Mouse (Mus musculus) liver, postnatal 0 days (tissue): ENCODE measurements around the gene Slc25a26. TPM values are rescaled to one million over a fixed set of nuclear protein-coding genes. Genes with fewer than 3 reads are reported as not detected.

ENCODE experiments used
- ATAC-seq: fragments of 200-750 bp; cut with Nextera tagmentation; 2 replicates; pipeline ENCODE4 v1.8.0; 2017; ENCODE audit warnings: mild to moderate bottlenecking, moderate library complexity
- DNase-seq: peaks from one replicate; pipeline ENCODE4 v3.0.0-alpha.2; 2016
- H3K27ac ChIP-seq: fragments of 300-500 bp; sonication (generic); 2 replicates; pipeline ENCODE4 v1.5.1; 2014; ENCODE audit warnings: antibody characterized with exemption, moderate library complexity, mild to moderate bottlenecking, low read depth
- H3K27me3 ChIP-seq: fragments of 300-500 bp; sonication (generic); 2 replicates; pipeline ENCODE4 v1.6.1; 2014; ENCODE audit warnings: low read length, control low read depth, mixed read lengths; ENCODE audit not compliant: insufficient read depth
- H3K36me3 ChIP-seq: fragments of 300-500 bp; sonication (generic); replicated peaks from 2 replicates; pipeline ENCODE4 v1.6.1; 2014; ENCODE audit warnings: mild to moderate bottlenecking, control low read depth, low read length, moderate library complexity, mixed read lengths; ENCODE audit not compliant: insufficient read depth
- H3K4me1 ChIP-seq: fragments of 300-500 bp; sonication (generic); 2 replicates; pipeline ENCODE4 v1.6.1; 2014; ENCODE audit warnings: antibody characterized with exemption, mild to moderate bottlenecking, control low read depth; ENCODE audit not compliant: insufficient read depth
- H3K4me2 ChIP-seq: fragments of 300-500 bp; sonication (generic); 2 replicates; pipeline ENCODE4 v1.6.1; 2014; ENCODE audit warnings: low read depth, mild to moderate bottlenecking, low read length, moderate library complexity, mixed read lengths
- H3K4me3 ChIP-seq: fragments of 300-500 bp; sonication (generic); 2 replicates; pipeline ENCODE4 v1.5.1; 2014; ENCODE audit warnings: low read depth, low read length
- H3K9ac ChIP-seq: fragments of 300-500 bp; sonication (generic); replicated peaks from 2 replicates; pipeline ENCODE4 v1.6.1; 2014; ENCODE audit warnings: mild to moderate bottlenecking, moderate library complexity
- H3K9me3 ChIP-seq: fragments of 300-500 bp; sonication (generic); 2 replicates; pipeline ENCODE4 v1.6.1; 2016; ENCODE audit warnings: mild to moderate bottlenecking, control low read depth, low read length, mixed read lengths
- CTCF ChIP-seq: sonication (generic); IDR thresholded peaks from 2 replicates; pipeline ENCODE4 v1.5.1; 2016; ENCODE audit warnings: antibody characterized with exemption, low read depth
- EP300 ChIP-seq: IDR thresholded peaks from 2 replicates; pipeline ENCODE4 v1.6.1; 2016; ENCODE audit warnings: antibody characterized with exemption, low read depth, mild to moderate bottlenecking
- WGBS: fragments of 180-500 bp; shearing (Covaris S2); extraction: QIAGEN DNeasy Blood & Tissue Kit; methylation state at CpG from one replicate; pipeline ENCODE4 v1.1.7; 2014; ENCODE audit not compliant: insufficient replicate concordance; 5-methylcytosine and 5-hydroxymethylcytosine counted together
- polyA plus RNA-seq: library from polyadenylated mRNA; unstranded; fragments of >200 nt; fragmentation: Nextera tagmentation; extraction: Ambion mirVana; gene quantifications from 2 replicates; pipeline ENCODE4 v1.2.1, GENCODE M21; 2015

Slc25a26 gene
- polyA plus RNA-seq, 1 experiment from 2014 or later, result 3.0 TPM

GRCm38 (mm10) chr6:94601101-94601500 is 101.0 kb downstream of the Slc25a26 start:
- peaks cover 12% of the 10 kb centered on the region for H3K36me3 ChIP-seq
- no peak overlapping the region for H3K4me2 ChIP-seq
- no peak overlapping the region for H3K9ac ChIP-seq
- TF ChIP-seq EP300, result no peak
- TF ChIP-seq CTCF, result no peak
- no peaks in the 10 kb centered on the region for H3K4me1 ChIP-seq
- no peak for DNase-seq
- WGBS, result 77% methylated on average over 5 of the region's 5 CpGs
- peak; percentile 33; the same call in 1 of the 2 replicates for ATAC-seq
- H3K9me3 ChIP-seq, result no peaks in the 10 kb centered on the region
- H3K27me3 ChIP-seq, result no peaks in the 10 kb centered on the region
- H3K4me3 ChIP-seq, result no peak overlapping the region
- H3K27ac ChIP-seq, result no peak overlapping the region

DNA sequence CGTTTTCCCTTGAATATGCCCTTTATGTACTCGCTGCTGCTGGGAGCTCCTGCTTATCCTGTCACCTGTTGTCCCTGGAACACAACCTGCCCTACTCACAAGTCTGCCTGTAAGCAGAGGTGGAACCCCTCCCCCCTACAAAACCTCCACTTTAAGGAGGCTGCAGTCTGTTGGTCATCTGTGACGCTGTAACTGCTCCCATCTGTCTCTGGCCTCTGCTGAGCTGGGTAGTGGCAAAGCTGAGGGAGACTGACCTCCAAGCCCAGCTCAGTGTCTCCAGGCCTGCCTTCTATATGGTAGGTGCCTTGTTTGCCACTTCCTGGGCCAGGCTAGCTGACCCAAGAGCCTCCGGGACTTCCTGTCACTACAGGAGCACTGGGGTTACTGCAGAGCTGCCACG is 101.7 kb downstream of the Slc25a26 start:
- TF ChIP-seq CTCF (no peak), EP300 (no peak)
- Histone ChIP-seq H3K4me3 (no peak overlapping the region), H3K4me2 (no peak overlapping the region), H3K36me3 (peaks cover 16% of the 10 kb centered on the region), H3K4me1 (no peaks in the 10 kb centered on the region), H3K27me3 (no peaks in the 10 kb centered on the region), H3K27ac (no peak overlapping the region), H3K9ac (no peak overlapping the region), H3K9me3 (no peaks in the 10 kb centered on the region)
- DNase-seq (no peak), ATAC-seq (no peak)
- WGBS, result 74% methylated on average over 5 of the region's 5 CpGs

GRCm38 (mm10) chr6:94604072-94604471 is 103.9 kb downstream of the Slc25a26 start:
- ATAC-seq (no peak), DNase-seq (no peak)
- H3K27ac ChIP-seq, result no peak overlapping the region
- H3K9ac ChIP-seq, result no peak overlapping the region
- no peak for TF ChIP-seq CTCF
- TF ChIP-seq EP300, result no peak
- no peaks in the 10 kb centered on the region for H3K27me3 ChIP-seq
- 72% methylated on average over 3 of the region's 3 CpGs for WGBS
- H3K4me2 ChIP-seq, result no peak overlapping the region
- no peaks in the 10 kb centered on the region for H3K9me3 ChIP-seq
- H3K4me3 ChIP-seq, result no peak overlapping the region
- no peaks in the 10 kb centered on the region for H3K4me1 ChIP-seq
- peaks cover 20% of the 10 kb centered on the region for H3K36me3 ChIP-seq

DNA sequence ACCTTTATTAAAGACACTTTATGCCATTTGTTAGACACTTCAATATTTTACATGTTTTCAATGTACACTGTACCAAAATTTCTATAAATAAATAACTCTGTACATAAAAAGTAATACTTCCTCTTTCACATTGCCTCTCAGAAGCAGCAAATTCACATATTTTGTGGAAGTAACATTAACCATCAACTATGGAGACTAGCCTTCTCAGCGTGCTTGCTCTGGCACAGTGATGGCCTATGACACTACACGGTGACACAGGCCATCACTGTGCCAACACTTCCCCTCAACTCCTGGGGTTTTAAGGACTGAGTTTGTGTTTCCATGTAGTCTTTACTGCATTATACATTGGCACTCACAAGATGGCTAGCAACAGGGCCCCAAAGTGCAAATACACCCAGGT is 104.4 kb downstream of the Slc25a26 start:
- no peaks in the 10 kb centered on the region for H3K9me3 ChIP-seq
- no peak overlapping the region for H3K9ac ChIP-seq
- no peaks in the 10 kb centered on the region for H3K27me3 ChIP-seq
- no peak overlapping the region for H3K4me2 ChIP-seq
- no peak overlapping the region for H3K27ac ChIP-seq
- ATAC-seq (no peak), DNase-seq (no peak)
- no peaks in the 10 kb centered on the region for H3K4me1 ChIP-seq
- TF ChIP-seq EP300 (no peak), CTCF (no peak)
- H3K4me3 ChIP-seq, result no peak overlapping the region
- peaks cover 24% of the 10 kb centered on the region for H3K36me3 ChIP-seq
- WGBS, result 52% methylated on average over 2 of the region's 2 CpGs

DNA sequence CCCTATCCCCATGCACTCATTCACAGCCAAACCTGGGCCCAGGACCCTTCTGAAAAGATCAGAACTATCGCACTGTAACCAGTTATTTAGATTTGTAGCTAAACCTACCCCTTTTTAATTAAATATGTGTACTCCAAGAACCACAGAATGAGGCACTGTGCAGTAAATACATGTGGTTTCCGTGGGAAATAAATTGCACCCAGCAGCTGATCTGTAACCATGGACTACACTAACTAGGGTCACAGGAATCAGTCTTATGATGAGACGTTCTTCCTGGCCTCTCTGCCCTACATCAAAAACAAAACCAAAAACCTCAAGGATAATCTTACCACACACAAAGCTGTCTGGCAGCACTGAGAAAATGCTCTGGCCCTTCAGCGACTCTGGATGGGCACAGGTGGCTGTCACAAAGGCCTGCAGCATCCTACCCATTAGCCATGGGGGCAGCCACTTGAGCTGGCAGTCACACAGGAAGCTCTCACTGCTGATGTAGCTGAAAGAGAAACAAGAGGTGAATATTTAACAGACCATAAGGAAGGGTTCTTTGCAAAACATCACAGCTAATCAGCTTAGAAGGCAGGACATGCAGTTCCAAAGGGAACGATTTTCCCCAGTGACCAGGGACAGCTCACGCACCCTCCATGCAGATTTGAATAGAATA is 113.2 kb downstream of the Slc25a26 start:
- TF ChIP-seq CTCF, result no peak
- TF ChIP-seq EP300, result no peak
- Histone ChIP-seq H3K4me3 (no peak overlapping the region), H3K4me1 (no peaks in the 10 kb centered on the region), H3K9ac (no peak overlapping the region), H3K9me3 (no peaks in the 10 kb centered on the region), H3K36me3 (peaks cover 21% of the 10 kb centered on the region), H3K27ac (no peak overlapping the region), H3K4me2 (no peak overlapping the region), H3K27me3 (no peaks in the 10 kb centered on the region)
- ATAC-seq (no peak), DNase-seq (no peak)
- 70% methylated on average over 6 of the region's 6 CpGs for WGBS

- DNase-seq, result no peak
- no peak for ATAC-seq
- 79% methylated on average over 6 of the region's 6 CpGs for WGBS
- H3K4me2 ChIP-seq, result no peak overlapping the region
- TF ChIP-seq EP300 (no peak), CTCF (no peak)
- no peaks in the 10 kb centered on the region for H3K27me3 ChIP-seq
- no peak overlapping the region for H3K4me3 ChIP-seq
- H3K36me3 ChIP-seq, result peaks cover 16% of the 10 kb centered on the region
- H3K9ac ChIP-seq, result no peak overlapping the region
- H3K4me1 ChIP-seq, result no peaks in the 10 kb centered on the region
- H3K27ac ChIP-seq, result no peak overlapping the region
- H3K9me3 ChIP-seq, result no peaks in the 10 kb centered on the region
Observed at GRCm38 (mm10) chr6:94614346-94614745, 114.2 kb downstream of the Slc25a26 start.
